Mouse (Mus musculus): ENCODE data around the gene Trim52. TPM values are rescaled to one million over a fixed set of nuclear protein-coding genes. Genes with fewer than 3 reads are reported as not detected.
"Not testable (repeated sequence)": the region's sequence is repeated elsewhere in the genome, so short reads cannot be mapped to it uniquely, and the experiment has no call there.

Trim52 gene
- polyA plus RNA-seq, 1 experiment from 2014 or later = not detected

- WGBS = 62% methylated on average over 2 of the region's 2 CpGs
- no peaks in the 10 kb centered on the region for H3K9me3 ChIP-seq (ENCODE audit: control insufficient read depth, low read length)
- no peak overlapping the region for H3K4me3 ChIP-seq (replicated peaks; ENCODE audit: low read length)
Observed at GRCm38 (mm10) chr14:106151188-106151587, 45.2 kb downstream of the Trim52 start.

GRCm38 (mm10) chr14:106154879-106155576, 49.0 kb downstream of the Trim52 start:
- no peaks in the 10 kb centered on the region for H3K27me3 ChIP-seq (replicated peaks; ENCODE audit: control insufficient read depth, insufficient read depth, low read length)
- WGBS = 88% methylated on average over 7 of the region's 7 CpGs
- no peaks in the 10 kb centered on the region for H3K9me3 ChIP-seq (ENCODE audit: control insufficient read depth, low read length)
- no peak overlapping the region for H3K9ac ChIP-seq (replicated peaks; ENCODE audit: low read depth, low read length)
- no peak for ATAC-seq
- no peak overlapping the region for H3K4me2 ChIP-seq (ENCODE audit: low read length)
- H3K4me3 ChIP-seq (replicated peaks; ENCODE audit: low read length) = no peak overlapping the region
- no peak overlapping the region for H3K27ac ChIP-seq (ENCODE audit: low read length)
- H3K4me1 ChIP-seq (replicated peaks; ENCODE audit: control insufficient read depth, insufficient read depth, low read length) = no peaks in the 10 kb centered on the region
- no peaks in the 10 kb centered on the region for H3K36me3 ChIP-seq (ENCODE audit: control insufficient read depth, insufficient read depth)

More at GRCm38 (mm10) chr14:106151188-106151587, 45.2 kb downstream of the Trim52 start:
- Histone ChIP-seq H3K4me2 (ENCODE audit: low read length) (no peak overlapping the region), H3K9ac (replicated peaks; ENCODE audit: low read depth, low read length) (no peak overlapping the region), H3K36me3 (ENCODE audit: control insufficient read depth, insufficient read depth) (no peaks in the 10 kb centered on the region), H3K27me3 (replicated peaks; ENCODE audit: control insufficient read depth, insufficient read depth, low read length) (no peaks in the 10 kb centered on the region), H3K27ac (ENCODE audit: low read length) (no peak overlapping the region), H3K4me1 (replicated peaks; ENCODE audit: control insufficient read depth, insufficient read depth, low read length) (no peaks in the 10 kb centered on the region)
- no peak for ATAC-seq

GRCm38 (mm10) chr14:106156533-106156932, 50.5 kb downstream of the Trim52 start:
- WGBS = 92% methylated on average over 1 of the region's 1 CpGs
- H3K27me3 ChIP-seq (replicated peaks; ENCODE audit: control insufficient read depth, insufficient read depth, low read length) = no peaks in the 10 kb centered on the region

GRCm38 (mm10) chr14:106162331-106162730, 56.3 kb downstream of the Trim52 start:
- H3K4me1 ChIP-seq (replicated peaks; ENCODE audit: control insufficient read depth, insufficient read depth, low read length) = no peaks in the 10 kb centered on the region
- H3K27ac ChIP-seq (ENCODE audit: low read length) = no peak overlapping the region
- no peak overlapping the region for H3K4me2 ChIP-seq (ENCODE audit: low read length)
- H3K27me3 ChIP-seq (replicated peaks; ENCODE audit: control insufficient read depth, insufficient read depth, low read length) = no peaks in the 10 kb centered on the region
- ATAC-seq = no peak
- WGBS = 26% methylated on average over 3 of the region's 3 CpGs
- H3K4me3 ChIP-seq (replicated peaks; ENCODE audit: low read length) = no peak overlapping the region
- H3K9ac ChIP-seq (replicated peaks; ENCODE audit: low read depth, low read length) = no peak overlapping the region
- H3K36me3 ChIP-seq (ENCODE audit: control insufficient read depth, insufficient read depth) = no peaks in the 10 kb centered on the region
- no peaks in the 10 kb centered on the region for H3K9me3 ChIP-seq (ENCODE audit: control insufficient read depth, low read length)

More at GRCm38 (mm10) chr14:106156533-106156932, 50.5 kb downstream of the Trim52 start:
- no peaks in the 10 kb centered on the region for H3K36me3 ChIP-seq (ENCODE audit: control insufficient read depth, insufficient read depth)
- no peak overlapping the region for H3K4me3 ChIP-seq (replicated peaks; ENCODE audit: low read length)
- H3K27ac ChIP-seq (ENCODE audit: low read length) = no peak overlapping the region
- H3K9me3 ChIP-seq (ENCODE audit: control insufficient read depth, low read length) = no peaks in the 10 kb centered on the region
- ATAC-seq = no peak
- H3K4me1 ChIP-seq (replicated peaks; ENCODE audit: control insufficient read depth, insufficient read depth, low read length) = no peaks in the 10 kb centered on the region
- H3K9ac ChIP-seq (replicated peaks; ENCODE audit: low read depth, low read length) = no peak overlapping the region
- no peak overlapping the region for H3K4me2 ChIP-seq (ENCODE audit: low read length)

- H3K27ac ChIP-seq (ENCODE audit: low read length) = no peak overlapping the region
Observed at GRCm38 (mm10) chr14:106163196-106163595, 57.2 kb downstream of the Trim52 start.

GRCm38 (mm10) chr14:106163933-106164332, 57.9 kb downstream of the Trim52 start:
- H3K27me3 ChIP-seq (replicated peaks; ENCODE audit: control insufficient read depth, insufficient read depth, low read length); H3K9me3 ChIP-seq (ENCODE audit: control insufficient read depth, low read length); H3K4me1 ChIP-seq (replicated peaks; ENCODE audit: control insufficient read depth, insufficient read depth, low read length); H3K9ac ChIP-seq (replicated peaks; ENCODE audit: low read depth, low read length); H3K27ac ChIP-seq (ENCODE audit: low read length); ATAC-seq; H3K4me2 ChIP-seq (ENCODE audit: low read length); H3K36me3 ChIP-seq (ENCODE audit: control insufficient read depth, insufficient read depth); H3K4me3 ChIP-seq (replicated peaks; ENCODE audit: low read length): not testable (repeated sequence)

More at GRCm38 (mm10) chr14:106163196-106163595, 57.2 kb downstream of the Trim52 start:
- no peak overlapping the region for H3K4me2 ChIP-seq (ENCODE audit: low read length)
- no peaks in the 10 kb centered on the region for H3K36me3 ChIP-seq (ENCODE audit: control insufficient read depth, insufficient read depth)
- H3K9ac ChIP-seq (replicated peaks; ENCODE audit: low read depth, low read length) = no peak overlapping the region
- no peak for ATAC-seq
- no peaks in the 10 kb centered on the region for H3K9me3 ChIP-seq (ENCODE audit: control insufficient read depth, low read length)
- no peaks in the 10 kb centered on the region for H3K4me1 ChIP-seq (replicated peaks; ENCODE audit: control insufficient read depth, insufficient read depth, low read length)
- no peak overlapping the region for H3K4me3 ChIP-seq (replicated peaks; ENCODE audit: low read length)
- no peaks in the 10 kb centered on the region for H3K27me3 ChIP-seq (replicated peaks; ENCODE audit: control insufficient read depth, insufficient read depth, low read length)

GRCm38 (mm10) chr14:106176879-106177278, 70.9 kb downstream of the Trim52 start:
- Histone ChIP-seq H3K4me3 (replicated peaks; ENCODE audit: low read length) (no peak overlapping the region), H3K9me3 (ENCODE audit: control insufficient read depth, low read length) (no peaks in the 10 kb centered on the region), H3K27ac (ENCODE audit: low read length) (no peak overlapping the region), H3K9ac (replicated peaks; ENCODE audit: low read depth, low read length) (no peak overlapping the region), H3K27me3 (replicated peaks; ENCODE audit: control insufficient read depth, insufficient read depth, low read length) (no peaks in the 10 kb centered on the region), H3K4me2 (ENCODE audit: low read length) (no peak overlapping the region), H3K4me1 (replicated peaks; ENCODE audit: control insufficient read depth, insufficient read depth, low read length) (0 out of 2 replicates have a peak, but pooled peaks cover 2% of the 10 kb centered on the region), H3K36me3 (ENCODE audit: control insufficient read depth, insufficient read depth) (no peaks in the 10 kb centered on the region)
- WGBS = 39% methylated on average over 5 of the region's 5 CpGs
- peak; percentile 93 for ATAC-seq

- ATAC-seq = no peak
- no peak overlapping the region for H3K9ac ChIP-seq (replicated peaks; ENCODE audit: low read depth, low read length)
- WGBS = 84% methylated on average over 4 of the region's 4 CpGs
Observed at GRCm38 (mm10) chr14:106178245-106178644, 72.2 kb downstream of the Trim52 start.

GRCm38 (mm10) chr14:106179102-106179727, 73.2 kb downstream of the Trim52 start:
- Histone ChIP-seq H3K4me1 (replicated peaks; ENCODE audit: control insufficient read depth, insufficient read depth, low read length) (0 out of 2 replicates have a peak, but pooled peaks cover 2% of the 10 kb centered on the region), H3K4me2 (ENCODE audit: low read length) (no peak overlapping the region), H3K9me3 (ENCODE audit: control insufficient read depth, low read length) (no peaks in the 10 kb centered on the region), H3K27ac (ENCODE audit: low read length) (no peak overlapping the region), H3K9ac (replicated peaks; ENCODE audit: low read depth, low read length) (no peak overlapping the region), H3K36me3 (ENCODE audit: control insufficient read depth, insufficient read depth) (no peaks in the 10 kb centered on the region), H3K27me3 (replicated peaks; ENCODE audit: control insufficient read depth, insufficient read depth, low read length) (no peaks in the 10 kb centered on the region), H3K4me3 (replicated peaks; ENCODE audit: low read length) (no peak overlapping the region)
- 51% methylated on average over 8 of the region's 8 CpGs for WGBS
- no peak for ATAC-seq

More at GRCm38 (mm10) chr14:106178245-106178644, 72.2 kb downstream of the Trim52 start:
- H3K9me3 ChIP-seq (ENCODE audit: control insufficient read depth, low read length) = no peaks in the 10 kb centered on the region
- no peak overlapping the region for H3K27ac ChIP-seq (ENCODE audit: low read length)
- H3K4me1 ChIP-seq (replicated peaks; ENCODE audit: control insufficient read depth, insufficient read depth, low read length) = 0 out of 2 replicates have a peak, but pooled peaks cover 2% of the 10 kb centered on the region
- no peak overlapping the region for H3K4me3 ChIP-seq (replicated peaks; ENCODE audit: low read length)
- H3K4me2 ChIP-seq (ENCODE audit: low read length) = no peak overlapping the region
- H3K36me3 ChIP-seq (ENCODE audit: control insufficient read depth, insufficient read depth) = no peaks in the 10 kb centered on the region
- no peaks in the 10 kb centered on the region for H3K27me3 ChIP-seq (replicated peaks; ENCODE audit: control insufficient read depth, insufficient read depth, low read length)

All from forebrain, embryonic 16.5 days (tissue).